Mouse (Mus musculus) lung, postnatal 25 days (tissue): ENCODE results near the gene Htr1a.

Source experiments
- DNase-seq: peaks from one replicate; pipeline ENCODE4 v3.0.0; 2022; ENCODE audit warnings: low spot score

The Htr1a gene

GRCm38 (mm10) chr13:105443339-105443738 is at the start of gene Htr1a:
Gene Htr1a, plus strand, starts transcription at chr13:105443639.
- DNase-seq = no peak

- no peak for DNase-seq
These were observed 31.7 kb upstream of the Htr1a start for GRCm38 (mm10) chr13:105411535-105412326.

- DNase-seq = no peak
These were observed 31.1 kb upstream of the Htr1a start for GRCm38 (mm10) chr13:105412327-105412722.

GRCm38 (mm10) chr13:105433141-105433540 is 10.3 kb upstream of the Htr1a start:
- DNase-seq = no peak

- no peak for DNase-seq
These were observed 9.8 kb upstream of the Htr1a start for GRCm38 (mm10) chr13:105433630-105434029.

GRCm38 (mm10) chr13:105442576-105442975 is 863 bp upstream of the Htr1a start:
- no peak for DNase-seq

- no peak for DNase-seq
These were observed 415 bp downstream of the Htr1a start for GRCm38 (mm10) chr13:105443871-105444237.

DNA sequence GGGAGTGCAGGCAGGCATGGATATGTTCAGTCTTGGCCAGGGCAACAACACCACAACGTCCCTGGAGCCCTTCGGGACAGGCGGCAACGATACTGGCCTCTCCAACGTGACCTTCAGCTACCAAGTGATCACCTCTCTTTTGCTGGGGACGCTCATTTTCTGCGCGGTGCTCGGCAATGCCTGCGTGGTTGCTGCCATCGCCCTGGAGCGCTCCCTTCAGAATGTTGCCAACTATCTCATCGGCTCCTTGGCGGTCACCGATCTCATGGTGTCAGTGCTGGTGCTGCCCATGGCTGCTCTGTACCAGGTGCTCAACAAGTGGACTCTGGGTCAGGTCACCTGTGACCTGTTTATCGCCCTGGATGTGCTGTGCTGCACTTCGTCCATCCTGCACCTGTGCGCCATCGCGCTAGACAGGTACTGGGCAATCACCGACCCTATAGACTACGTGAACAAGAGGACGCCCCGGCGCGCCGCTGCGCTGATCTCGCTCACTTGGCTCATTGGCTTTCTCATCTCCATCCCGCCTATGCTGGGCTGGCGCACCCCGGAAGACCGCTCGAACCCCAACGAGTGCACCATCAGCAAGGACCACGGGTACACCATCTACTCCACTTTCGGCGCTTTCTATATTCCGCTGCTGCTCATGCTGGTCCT is 927 bp downstream of the Htr1a start:
- no peak for DNase-seq

DNA sequence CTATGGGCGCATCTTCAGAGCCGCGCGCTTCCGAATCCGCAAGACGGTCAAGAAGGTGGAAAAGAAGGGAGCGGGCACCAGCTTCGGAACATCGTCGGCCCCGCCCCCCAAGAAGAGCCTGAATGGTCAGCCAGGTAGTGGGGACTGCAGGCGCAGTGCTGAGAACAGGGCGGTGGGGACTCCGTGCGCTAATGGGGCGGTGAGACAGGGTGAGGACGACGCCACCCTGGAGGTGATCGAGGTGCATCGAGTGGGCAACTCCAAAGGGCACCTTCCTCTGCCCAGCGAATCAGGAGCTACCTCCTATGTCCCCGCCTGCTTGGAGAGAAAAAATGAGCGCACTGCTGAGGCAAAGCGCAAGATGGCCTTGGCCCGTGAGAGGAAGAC is 1.4 kb downstream of the Htr1a start:
- DNase-seq = no peak

- DNase-seq = no peak
These were observed 2.8 kb downstream of the Htr1a start for GRCm38 (mm10) chr13:105446239-105446638.

DNA sequence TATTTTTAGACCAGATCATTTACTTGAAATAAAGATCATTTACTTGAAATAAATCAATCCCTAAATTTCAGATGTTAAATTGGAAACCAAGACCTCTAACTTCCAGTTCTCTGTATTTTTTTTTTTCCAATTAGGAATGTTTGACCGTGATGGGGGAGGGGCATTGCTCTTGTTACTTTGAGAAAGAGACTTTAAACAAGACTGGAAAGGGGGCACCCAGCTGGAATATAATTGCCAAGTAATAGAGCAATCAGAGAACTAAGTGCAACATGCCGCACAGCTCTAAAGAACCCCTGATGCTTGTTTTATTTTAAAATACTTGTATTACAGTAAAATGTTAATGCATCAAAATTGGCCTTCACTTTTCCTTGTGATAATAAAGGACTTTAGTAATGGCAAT is 4.3 kb downstream of the Htr1a start:
- no peak for DNase-seq

DNA sequence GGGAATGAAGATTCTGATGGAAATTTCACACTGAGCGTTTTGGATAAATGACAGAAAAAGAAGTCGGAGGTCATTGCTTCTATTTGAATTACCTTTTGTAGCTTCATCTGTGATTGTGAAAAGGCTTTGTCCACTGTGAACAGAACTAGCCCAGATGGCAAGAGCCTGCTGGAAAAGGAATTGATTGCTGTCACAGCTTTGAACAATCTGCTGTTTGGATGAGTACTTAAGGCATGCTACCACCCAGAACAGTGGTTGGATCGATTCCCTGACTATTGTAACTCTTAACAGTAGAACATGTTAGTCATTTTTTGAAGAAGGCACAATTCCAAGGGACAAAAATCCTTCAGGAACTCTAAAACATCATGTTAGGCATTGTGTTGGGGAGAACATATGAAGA is 8.1 kb downstream of the Htr1a start:
- DNase-seq = no peak
